Mouse (Mus musculus) hindbrain, embryonic 16.5 days (tissue): ENCODE measurements at regions not wholly inside any gene's neighbourhood (a gene's known extent, or its start where the extent isn't known, plus 50 kb on each side); places are given as distances from the start of the nearest gene placed in this dataset.

ENCODE experiments used
- ATAC-seq: fragments of 200-750 bp; cut with Nextera tagmentation; 2 replicates; pipeline ENCODE4 v1.8.0; 2017; ENCODE audit warnings: moderate TSS enrichment, moderate library complexity
- H3K27ac ChIP-seq: fragments of 300-500 bp; sonication (generic); 2 replicates; pipeline ENCODE4 v1.5.1; 2014; ENCODE audit warnings: low read depth, mild to moderate bottlenecking, control low read depth, low read length, moderate library complexity
- H3K27me3 ChIP-seq: fragments of 300-500 bp; sonication (generic); replicated peaks from 2 replicates; pipeline ENCODE4 v1.6.1; 2014; ENCODE audit warnings: low read length; ENCODE audit not compliant: control insufficient read depth, insufficient read depth
- H3K36me3 ChIP-seq: fragments of 300-500 bp; sonication (generic); 2 replicates; pipeline ENCODE4 v1.6.1; 2014; ENCODE audit warnings: mild to moderate bottlenecking, low read length, moderate library complexity, mixed read lengths; ENCODE audit not compliant: control insufficient read depth, insufficient read depth
- H3K4me1 ChIP-seq: fragments of 300-500 bp; sonication (generic); 2 replicates; pipeline ENCODE4 v1.6.1; 2014; ENCODE audit warnings: low read depth, low read length; ENCODE audit not compliant: control insufficient read depth, insufficient read depth
- H3K4me2 ChIP-seq: fragments of 300-500 bp; sonication (generic); 2 replicates; pipeline ENCODE4 v1.6.1; 2014; ENCODE audit warnings: mild to moderate bottlenecking, low read length, control low read depth, moderate library complexity
- H3K4me3 ChIP-seq: fragments of 300-500 bp; sonication (generic); 2 replicates; pipeline ENCODE4 v1.5.1; 2014; ENCODE audit warnings: mild to moderate bottlenecking, low read length, control low read depth, moderate library complexity
- H3K9ac ChIP-seq: fragments of 300-500 bp; sonication (generic); 2 replicates; pipeline ENCODE4 v1.6.1; 2014; ENCODE audit warnings: low read depth, mild to moderate bottlenecking, control low read depth, low read length, moderate library complexity
- H3K9me3 ChIP-seq: fragments of 300-500 bp; sonication (generic); 2 replicates; pipeline ENCODE4 v1.6.1; 2014; ENCODE audit warnings: mild to moderate bottlenecking, low read length, moderate library complexity; ENCODE audit not compliant: control insufficient read depth
- WGBS: fragments of 180-500 bp; shearing (Covaris S2); extraction: QIAGEN DNeasy Blood & Tissue Kit; methylation state at CpG from one replicate; pipeline ENCODE4 v1.1.7; 2014; 5-methylcytosine and 5-hydroxymethylcytosine counted together

DNA sequence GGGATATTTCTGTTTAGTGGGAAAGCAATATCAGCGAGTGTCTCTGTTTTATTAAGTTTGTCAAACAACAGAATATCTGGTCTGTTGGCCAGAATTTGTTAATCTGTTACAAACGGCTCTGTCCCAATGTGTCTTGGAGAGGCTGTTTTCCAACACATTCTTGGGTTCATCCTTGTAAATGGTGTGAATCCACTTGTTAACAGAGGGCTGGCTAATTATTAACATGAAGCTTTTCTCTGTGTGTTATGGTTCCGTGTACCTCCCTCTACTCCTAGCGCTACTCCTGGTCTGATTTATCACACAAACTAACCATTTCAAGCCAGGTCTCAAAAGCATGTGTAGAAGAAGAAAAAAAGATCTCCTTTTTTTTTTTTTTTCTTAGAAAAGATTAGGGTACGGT lies 60.4 kb downstream of the Pou3f3 start:
- no peaks in the 10 kb centered on the region for H3K9me3 ChIP-seq
- no peak overlapping the region for H3K27ac ChIP-seq
- no peaks in the 10 kb centered on the region for H3K27me3 ChIP-seq
- no peaks in the 10 kb centered on the region for H3K4me1 ChIP-seq
- WGBS, result 63% methylated on average over 5 of the region's 5 CpGs
- no peak overlapping the region for H3K9ac ChIP-seq
- H3K4me2 ChIP-seq, result no peak overlapping the region
- H3K4me3 ChIP-seq, result no peak overlapping the region
- H3K36me3 ChIP-seq, result no peaks in the 10 kb centered on the region
- ATAC-seq, result no peak

DNA sequence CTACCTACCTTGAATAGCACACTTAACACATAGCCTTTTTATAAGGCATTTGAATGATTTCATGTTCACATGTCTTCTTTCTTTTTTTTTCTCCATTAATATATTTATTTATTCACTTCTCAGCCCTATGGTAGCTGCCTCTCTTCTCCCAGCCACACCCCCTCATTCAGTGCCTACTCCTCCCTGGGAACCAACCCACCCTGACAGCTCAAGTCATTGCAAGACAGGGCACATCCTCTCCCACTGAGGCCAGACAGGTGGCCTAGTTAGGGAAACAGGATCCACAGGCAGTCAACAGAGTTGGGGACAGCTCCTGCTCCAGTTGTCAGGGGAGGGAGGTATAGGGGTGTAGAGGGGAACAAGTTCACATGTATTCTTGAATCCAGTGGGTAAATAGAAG lies 60.9 kb downstream of the Pou3f3 start:
- no peak overlapping the region for H3K27ac ChIP-seq
- H3K9me3 ChIP-seq, result no peaks in the 10 kb centered on the region
- H3K9ac ChIP-seq, result no peak overlapping the region
- H3K4me1 ChIP-seq, result no peaks in the 10 kb centered on the region
- no peaks in the 10 kb centered on the region for H3K27me3 ChIP-seq
- no peaks in the 10 kb centered on the region for H3K36me3 ChIP-seq
- ATAC-seq, result no peak
- H3K4me3 ChIP-seq, result no peak overlapping the region
- H3K4me2 ChIP-seq, result no peak overlapping the region

DNA sequence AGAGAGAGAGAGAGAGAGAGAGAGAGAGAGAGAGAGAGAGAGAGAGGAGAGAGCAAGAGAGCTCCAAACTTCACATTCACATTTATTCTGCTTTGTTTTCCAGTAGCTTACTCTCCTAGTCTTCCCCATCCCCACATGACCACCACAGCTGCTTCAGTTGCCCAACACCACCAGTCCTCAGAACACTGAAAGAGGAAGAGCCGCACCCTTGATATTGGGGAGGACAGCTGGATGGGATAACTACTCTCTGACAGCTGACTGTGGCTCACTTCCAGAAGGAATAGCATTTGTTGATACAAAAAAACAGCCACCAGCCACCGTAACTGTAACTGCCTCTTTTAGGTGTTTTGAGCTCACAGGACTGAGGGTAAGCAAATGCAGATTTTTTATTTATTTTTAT lies 67.9 kb downstream of the Pou3f3 start:
- Histone ChIP-seq H3K27me3 (no peaks in the 10 kb centered on the region), H3K36me3 (no peaks in the 10 kb centered on the region), H3K9me3 (no peaks in the 10 kb centered on the region), H3K9ac (no peak overlapping the region), H3K27ac (no peak overlapping the region), H3K4me1 (no peaks in the 10 kb centered on the region), H3K4me3 (no peak overlapping the region), H3K4me2 (no peak overlapping the region)
- no peak for ATAC-seq
- WGBS, result 74% methylated on average over 2 of the region's 2 CpGs

DNA sequence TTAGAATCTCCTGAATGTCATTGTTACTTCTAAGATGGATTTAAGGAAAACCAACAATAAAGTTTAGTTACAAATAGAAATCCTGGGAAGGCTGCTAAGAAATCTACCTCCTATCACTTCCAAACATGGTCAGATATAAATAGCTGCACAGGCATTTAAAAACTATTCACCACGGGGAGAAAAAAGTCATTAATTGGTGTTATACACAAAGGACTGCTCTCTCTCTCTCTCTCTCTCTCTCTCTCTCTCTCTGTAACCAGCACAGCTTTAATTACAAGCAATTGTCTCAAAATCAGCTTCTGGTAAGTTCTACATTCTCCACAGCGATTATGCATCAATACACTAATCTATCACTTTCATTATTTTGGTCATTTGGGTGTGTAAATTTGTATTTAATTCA lies 68.5 kb downstream of the Pou3f3 start:
- no peak overlapping the region for H3K4me3 ChIP-seq
- no peaks in the 10 kb centered on the region for H3K27me3 ChIP-seq
- H3K9ac ChIP-seq, result no peak overlapping the region
- no peaks in the 10 kb centered on the region for H3K9me3 ChIP-seq
- no peak overlapping the region for H3K4me2 ChIP-seq
- H3K4me1 ChIP-seq, result no peaks in the 10 kb centered on the region
- 33% methylated on average over 2 of the region's 2 CpGs for WGBS
- no peak overlapping the region for H3K27ac ChIP-seq
- ATAC-seq, result no peak
- no peaks in the 10 kb centered on the region for H3K36me3 ChIP-seq

DNA sequence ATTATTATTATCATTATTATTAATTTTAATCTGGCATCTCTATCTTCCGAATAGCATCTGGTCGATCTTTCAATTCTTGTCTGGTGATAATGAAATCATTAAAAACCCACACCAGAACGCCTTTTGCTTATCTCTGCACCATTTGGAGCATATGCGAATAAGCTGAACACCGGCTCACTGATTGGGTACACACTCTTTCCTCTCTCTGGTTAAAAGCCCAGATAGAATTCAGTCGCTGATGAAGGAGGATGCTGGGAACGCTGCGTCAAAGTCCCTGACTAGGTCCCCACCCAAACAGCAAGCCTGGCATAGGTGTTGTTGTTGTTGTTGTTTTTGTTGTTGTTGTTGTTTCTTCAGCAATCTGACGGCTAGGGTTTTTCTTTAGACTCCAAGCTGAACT lies 74.5 kb downstream of the Pou3f3 start:
- H3K27me3 ChIP-seq, result no peaks in the 10 kb centered on the region
- H3K4me2 ChIP-seq, result no peak overlapping the region
- no peak overlapping the region for H3K9ac ChIP-seq
- H3K27ac ChIP-seq, result no peak overlapping the region
- no peak for ATAC-seq
- H3K9me3 ChIP-seq, result no peaks in the 10 kb centered on the region
- 83% methylated on average over 9 of the region's 9 CpGs for WGBS
- H3K36me3 ChIP-seq, result no peaks in the 10 kb centered on the region
- no peak overlapping the region for H3K4me3 ChIP-seq
- H3K4me1 ChIP-seq, result no peaks in the 10 kb centered on the region

DNA sequence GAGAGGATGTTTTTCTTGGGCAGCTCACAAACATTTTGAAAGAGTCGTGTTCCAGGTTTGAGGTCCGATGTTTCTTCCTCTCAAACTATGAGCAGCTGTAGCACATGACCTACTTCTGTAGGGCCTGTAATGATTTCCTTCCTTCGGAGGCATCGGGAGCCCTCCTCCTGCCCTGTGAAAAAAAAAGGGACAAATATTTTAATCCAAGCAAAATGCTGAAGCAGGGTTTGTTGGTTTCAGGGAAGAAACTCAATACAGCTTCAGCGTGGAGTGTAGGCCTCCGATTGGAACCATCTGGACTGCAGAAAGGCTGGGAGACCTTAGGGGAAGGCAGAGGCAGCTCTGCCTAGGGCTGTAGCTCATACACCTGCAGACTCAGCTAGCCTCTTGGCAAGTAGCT lies 76.4 kb downstream of the Pou3f3 start:
- Histone ChIP-seq H3K27me3 (no peaks in the 10 kb centered on the region), H3K9ac (no peak overlapping the region), H3K4me3 (no peak overlapping the region), H3K27ac (no peak overlapping the region), H3K4me2 (no peak overlapping the region), H3K36me3 (no peaks in the 10 kb centered on the region), H3K4me1 (no peaks in the 10 kb centered on the region), H3K9me3 (no peaks in the 10 kb centered on the region)
- no peak for ATAC-seq
- WGBS, result 75% methylated on average over 6 of the region's 6 CpGs

DNA sequence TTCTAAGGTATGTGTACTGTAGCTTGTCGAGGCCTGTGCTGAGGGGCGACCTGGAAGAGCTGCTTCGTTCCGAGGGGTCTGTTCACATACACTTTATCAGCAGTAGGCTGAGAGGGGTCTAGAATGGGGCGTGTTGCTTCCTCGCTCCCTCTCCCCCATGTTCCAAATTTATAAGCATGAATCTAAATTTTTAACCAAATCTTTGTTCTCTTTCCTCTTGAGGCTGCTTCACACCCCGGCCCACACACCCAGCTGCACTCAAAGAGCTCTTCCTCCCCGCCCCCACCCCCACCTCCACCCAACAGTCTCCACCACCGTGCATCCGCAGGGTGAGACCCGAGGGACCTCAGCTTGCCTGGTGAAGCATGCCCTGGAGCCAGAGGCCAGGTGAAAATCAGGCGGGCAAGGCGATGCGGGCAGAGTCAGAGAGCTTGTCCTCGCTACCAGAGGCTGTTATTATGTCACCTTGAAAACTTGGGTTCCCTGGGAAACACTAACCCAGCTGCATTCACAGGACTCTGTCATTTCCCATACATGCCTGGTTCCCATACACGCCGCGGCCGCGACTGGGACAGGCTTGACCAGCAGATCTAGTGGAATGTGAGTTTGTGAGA lies 77.1 kb upstream of the Mrps9 start:
- Histone ChIP-seq H3K9me3 (no peaks in the 10 kb centered on the region), H3K9ac (no peak overlapping the region), H3K27ac (no peak overlapping the region), H3K4me1 (no peaks in the 10 kb centered on the region), H3K4me2 (no peak overlapping the region), H3K4me3 (no peak overlapping the region), H3K36me3 (no peaks in the 10 kb centered on the region), H3K27me3 (no peaks in the 10 kb centered on the region)
- 76% methylated on average over 20 of the region's 20 CpGs for WGBS
- no peak for ATAC-seq

DNA sequence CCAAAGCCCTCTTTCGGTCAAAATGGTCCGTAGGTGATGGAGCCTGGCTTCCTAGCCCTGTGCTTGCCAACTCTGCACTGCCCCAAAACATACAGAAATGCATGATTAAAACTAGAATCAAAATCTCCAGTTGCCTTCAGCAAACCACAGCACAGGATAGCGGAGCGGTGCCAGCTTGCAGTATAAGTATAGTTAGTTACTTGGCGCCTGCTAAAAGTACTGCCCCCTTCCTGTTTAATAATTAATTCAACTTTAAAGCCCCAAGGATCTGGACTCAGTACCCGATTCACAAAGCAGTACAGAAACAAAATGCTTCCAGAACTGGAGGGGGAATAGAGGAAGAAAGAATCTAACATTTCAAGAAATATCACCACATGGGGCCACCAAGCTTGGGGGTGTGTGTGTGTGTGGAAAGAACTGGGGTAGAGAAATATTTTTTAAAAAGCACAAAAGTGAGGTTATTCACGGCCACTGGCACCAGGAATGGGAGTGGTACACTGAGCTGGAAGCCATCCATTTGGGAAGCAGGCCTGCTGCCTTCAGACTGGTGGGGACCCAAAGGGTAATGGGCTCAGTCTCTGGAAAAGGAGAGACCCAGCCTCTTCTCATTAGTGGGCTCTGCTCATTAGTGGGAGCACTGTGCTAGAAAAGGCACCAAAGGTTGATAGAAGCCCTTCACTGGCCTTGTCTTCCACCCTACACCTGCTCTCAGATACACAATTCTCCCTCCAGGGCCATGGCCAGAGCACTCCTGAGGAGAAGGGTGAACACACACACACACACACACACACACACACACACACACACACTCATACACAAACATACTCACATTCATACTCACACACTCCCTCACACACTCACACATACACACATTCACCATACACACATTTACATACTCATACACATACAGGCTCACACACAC lies 75.8 kb upstream of the Mrps9 start:
- no peak for ATAC-seq
- Histone ChIP-seq H3K4me3 (no peak overlapping the region), H3K27ac (no peak overlapping the region)

DNA sequence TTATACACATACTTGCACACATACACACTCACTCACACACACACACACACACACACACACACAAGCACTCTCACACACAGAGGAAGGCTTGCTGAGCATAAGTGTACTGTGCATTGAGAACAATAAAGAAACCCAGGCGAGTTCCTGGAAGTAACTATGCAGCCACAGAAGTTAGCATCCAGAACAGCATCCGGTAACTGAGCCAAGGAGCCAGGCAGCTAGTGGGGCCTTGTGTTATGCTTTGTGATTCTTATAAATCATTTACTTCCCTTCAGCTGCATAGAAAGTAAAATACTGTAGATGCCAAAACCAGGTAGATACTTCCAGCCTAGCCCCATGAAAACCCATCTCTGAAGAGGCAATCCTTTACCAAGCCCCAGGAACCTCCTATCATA lies 75.1 kb upstream of the Mrps9 start:
- H3K36me3 ChIP-seq, result no peaks in the 10 kb centered on the region
- H3K27ac ChIP-seq, result no peak overlapping the region
- no peak overlapping the region for H3K4me2 ChIP-seq
- WGBS, result 88% methylated on average over 2 of the region's 2 CpGs
- no peak for ATAC-seq
- H3K9me3 ChIP-seq, result no peaks in the 10 kb centered on the region
- H3K4me3 ChIP-seq, result no peak overlapping the region
- no peaks in the 10 kb centered on the region for H3K27me3 ChIP-seq
- H3K4me1 ChIP-seq, result no peaks in the 10 kb centered on the region; the same call in 1 of the 2 replicates
- H3K9ac ChIP-seq, result no peak overlapping the region

More for the DNA sequence above, 75.8 kb upstream of the Mrps9 start:
- Histone ChIP-seq H3K9ac (no peak overlapping the region), H3K27me3 (no peaks in the 10 kb centered on the region), H3K4me2 (no peak overlapping the region), H3K36me3 (no peaks in the 10 kb centered on the region), H3K9me3 (no peaks in the 10 kb centered on the region), H3K4me1 (no peaks in the 10 kb centered on the region)
- 77% methylated on average over 7 of the region's 7 CpGs for WGBS
